Mouse (Mus musculus) hindbrain, postnatal 0 days (tissue): Measurements from ENCODE around the gene Hist2h2be. TPM values are rescaled to one million over a fixed set of nuclear protein-coding genes. Genes with fewer than 3 reads are reported as not detected.
"Not testable (repeated sequence)": the region's sequence is repeated elsewhere in the genome, so short reads cannot be mapped to it uniquely, and the experiment has no call there.

Experiments
- ATAC-seq: fragments of 200-750 bp; cut with Nextera tagmentation; 2 replicates; pipeline ENCODE4 v1.8.0; 2017; ENCODE audit warnings: mild to moderate bottlenecking, moderate TSS enrichment, moderate library complexity
- DNase-seq: peaks from one replicate; pipeline ENCODE4 v3.0.0-alpha.2; 2015; ENCODE audit warnings: low spot score
- H3K27ac ChIP-seq: fragments of 300-500 bp; sonication (generic); 2 replicates; pipeline ENCODE4 v1.5.1; 2014; ENCODE audit warnings: mild to moderate bottlenecking
- H3K27me3 ChIP-seq: fragments of 300-500 bp; sonication (generic); 2 replicates; pipeline ENCODE4 v1.6.1; 2014; ENCODE audit warnings: low read length, mixed read lengths; ENCODE audit not compliant: insufficient read depth
- H3K36me3 ChIP-seq: fragments of 300-500 bp; sonication (generic); 2 replicates; pipeline ENCODE4 v1.6.1; 2014; ENCODE audit warnings: low read length, mixed read lengths; ENCODE audit not compliant: insufficient read depth
- H3K4me1 ChIP-seq: fragments of 300-500 bp; sonication (generic); 2 replicates; pipeline ENCODE4 v1.6.1; 2014; ENCODE audit warnings: antibody characterized with exemption, low read length, mixed read lengths; ENCODE audit not compliant: insufficient read depth
- H3K4me2 ChIP-seq: fragments of 300-500 bp; sonication (generic); 2 replicates; pipeline ENCODE4 v1.6.1; 2014; ENCODE audit warnings: low read depth, mild to moderate bottlenecking, low read length, moderate library complexity, mixed read lengths
- H3K4me3 ChIP-seq: fragments of 300-500 bp; sonication (generic); 2 replicates; pipeline ENCODE4 v1.5.1; 2014; ENCODE audit warnings: low read length
- H3K9ac ChIP-seq: fragments of 300-500 bp; sonication (generic); replicated peaks from 2 replicates; pipeline ENCODE4 v1.6.1; 2014; ENCODE audit warnings: mild to moderate bottlenecking, low read length, moderate library complexity, mixed read lengths
- H3K9me3 ChIP-seq: fragments of 300-500 bp; sonication (generic); 2 replicates; pipeline ENCODE4 v1.6.1; 2016; ENCODE audit warnings: low read length, mixed read lengths
- CTCF ChIP-seq: IDR thresholded peaks from 2 replicates; pipeline ENCODE4 v1.5.1; 2016; ENCODE audit warnings: antibody characterized with exemption, control low read depth, low read depth
- WGBS: fragments of 180-500 bp; shearing (Covaris S2); extraction: QIAGEN DNeasy Blood & Tissue Kit; methylation state at CpG from one replicate; pipeline ENCODE4 v1.1.7; 2014; 5-methylcytosine and 5-hydroxymethylcytosine counted together
- microRNA-seq, 2 experiments: library from miRNA; unstranded; fragments of <30 nt; microRNA quantifications; one replicate each; pipeline ENCODE4; 2016
- polyA plus RNA-seq: library from polyadenylated mRNA; unstranded; fragments of >200 nt; fragmentation: Nextera tagmentation; extraction: Ambion mirVana; gene quantifications from 2 replicates; pipeline ENCODE4 v1.2.1, GENCODE M21; 2015
- total RNA-seq: library from RNA; depleted of rRNA; stranded (reverse); fragments of >200 nt; gene quantifications from 2 replicates; pipeline ENCODE4 v1.2.3, GENCODE M21; 2014; rRNA removed

The Hist2h2be gene
- total and polyA plus RNA-seq, 2 experiments from 2014 or later, result 4.0 to 10.1 TPM

DNA sequence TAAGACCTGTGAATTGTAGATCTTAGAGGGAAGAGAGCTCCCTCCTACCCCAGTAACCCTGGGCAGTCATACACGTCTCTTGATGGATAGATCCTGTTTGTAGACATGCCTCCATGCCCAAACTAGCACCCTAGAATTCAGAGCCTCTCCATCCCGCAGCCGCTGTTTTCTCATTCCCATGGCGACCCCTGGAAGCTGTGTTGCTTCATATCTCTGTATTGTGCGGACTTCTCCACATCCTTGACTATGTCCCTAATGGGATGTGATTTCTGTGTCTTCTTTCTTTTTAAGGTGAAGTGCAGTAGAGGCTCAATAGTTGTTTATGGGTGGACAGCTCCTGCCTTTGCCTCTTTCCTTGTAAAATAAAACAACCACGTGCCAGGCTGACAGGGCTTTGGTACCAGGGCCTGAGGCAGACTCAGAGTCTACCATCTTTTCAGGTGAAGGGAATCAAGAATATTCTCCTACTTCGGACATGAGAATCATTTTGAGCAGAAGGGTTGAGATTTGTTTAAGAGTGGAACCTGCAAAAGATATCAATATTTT lies 43.6 kb downstream of the Hist2h2be start:
- 0 out of 2 replicates have a peak overlapping the region, but pooled peaks have one; percentile 50 for H3K4me3 ChIP-seq
- H3K4me2 ChIP-seq, result peak overlapping the region; percentile 77
- WGBS, result 68% methylated on average over 7 of the region's 7 CpGs
- ATAC-seq, result no peak
- H3K27ac ChIP-seq, result peak overlapping the region; percentile 97
- peaks cover 20% of the 10 kb centered on the region for H3K4me1 ChIP-seq
- H3K9ac ChIP-seq, result peak overlapping the region; percentile 51
- H3K9me3 ChIP-seq, result no peaks in the 10 kb centered on the region
- no peak for TF ChIP-seq CTCF
- H3K27me3 ChIP-seq, result no peaks in the 10 kb centered on the region
- no peaks in the 10 kb centered on the region for H3K36me3 ChIP-seq
- no peak for DNase-seq

DNA sequence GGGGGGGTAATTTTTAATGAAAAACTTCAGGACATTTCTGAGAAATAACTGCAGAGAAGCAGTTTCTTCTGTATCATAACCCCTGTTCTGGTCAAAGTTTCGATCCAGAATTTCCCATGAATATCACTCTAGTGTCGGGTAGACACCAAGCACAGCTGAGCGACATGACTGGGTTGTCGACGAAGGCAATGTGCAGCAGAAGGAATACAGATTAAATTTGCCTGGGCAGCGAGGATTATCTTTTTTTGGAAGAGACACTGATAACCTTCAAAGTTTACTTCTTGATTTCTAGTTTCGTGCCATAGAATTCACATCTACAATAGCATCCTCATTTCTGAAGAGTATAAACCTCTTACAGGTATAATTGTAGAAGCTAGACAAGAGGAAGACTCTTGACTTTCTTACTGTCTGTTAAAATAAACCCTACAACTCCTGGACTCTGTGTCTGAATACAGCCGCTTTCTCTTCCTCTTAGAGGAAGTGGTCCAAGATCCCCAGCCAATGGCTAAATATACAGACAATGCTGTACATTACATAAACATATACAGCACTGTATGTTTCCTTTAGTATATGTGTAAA lies 45.3 kb downstream of the Hist2h2be start:
- H3K36me3 ChIP-seq, result no peaks in the 10 kb centered on the region
- H3K9me3 ChIP-seq, result no peaks in the 10 kb centered on the region
- H3K4me1 ChIP-seq, result peaks cover 20% of the 10 kb centered on the region
- H3K4me3 ChIP-seq, result no peak overlapping the region
- H3K4me2 ChIP-seq, result no peak overlapping the region
- no peak overlapping the region for H3K9ac ChIP-seq
- no peak for TF ChIP-seq CTCF
- no peaks in the 10 kb centered on the region for H3K27me3 ChIP-seq
- no peak overlapping the region for H3K27ac ChIP-seq
- ATAC-seq (no peak), DNase-seq (no peak)
- WGBS, result 88% methylated on average over 8 of the region's 8 CpGs

DNA sequence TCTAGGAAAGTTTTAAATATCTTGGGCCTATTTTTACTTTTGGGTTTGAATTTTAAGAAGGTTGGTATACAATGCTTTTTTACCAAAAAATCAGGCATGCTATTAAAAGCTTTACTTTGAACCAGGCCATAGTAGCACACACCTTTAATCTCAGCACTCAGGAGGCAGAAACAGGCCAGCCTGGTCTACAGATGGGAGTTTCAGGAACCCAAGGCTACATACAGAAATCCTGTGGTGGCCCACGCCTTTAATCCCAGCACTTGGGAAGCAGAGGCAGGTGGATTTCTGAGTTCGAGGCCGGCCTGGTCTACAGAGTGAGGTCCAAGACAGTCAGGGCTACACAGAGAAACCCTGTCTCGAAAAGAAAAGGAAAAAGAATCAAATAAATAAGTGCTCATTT lies 46.6 kb downstream of the Hist2h2be start:
- no peak for TF ChIP-seq CTCF
- H3K27ac ChIP-seq, result peak overlapping the region; percentile 87; the same call in 1 of the 2 replicates
- DNase-seq (no peak), ATAC-seq (no peak)
- no peak overlapping the region for H3K4me2 ChIP-seq
- H3K4me3 ChIP-seq, result no peak overlapping the region
- 83% methylated on average over 4 of the region's 4 CpGs for WGBS
- no peaks in the 10 kb centered on the region for H3K36me3 ChIP-seq
- no peaks in the 10 kb centered on the region for H3K9me3 ChIP-seq
- H3K27me3 ChIP-seq, result no peaks in the 10 kb centered on the region
- H3K9ac ChIP-seq, result no peak overlapping the region; the same call in 1 of the 2 replicates
- peaks cover 13% of the 10 kb centered on the region for H3K4me1 ChIP-seq

DNA sequence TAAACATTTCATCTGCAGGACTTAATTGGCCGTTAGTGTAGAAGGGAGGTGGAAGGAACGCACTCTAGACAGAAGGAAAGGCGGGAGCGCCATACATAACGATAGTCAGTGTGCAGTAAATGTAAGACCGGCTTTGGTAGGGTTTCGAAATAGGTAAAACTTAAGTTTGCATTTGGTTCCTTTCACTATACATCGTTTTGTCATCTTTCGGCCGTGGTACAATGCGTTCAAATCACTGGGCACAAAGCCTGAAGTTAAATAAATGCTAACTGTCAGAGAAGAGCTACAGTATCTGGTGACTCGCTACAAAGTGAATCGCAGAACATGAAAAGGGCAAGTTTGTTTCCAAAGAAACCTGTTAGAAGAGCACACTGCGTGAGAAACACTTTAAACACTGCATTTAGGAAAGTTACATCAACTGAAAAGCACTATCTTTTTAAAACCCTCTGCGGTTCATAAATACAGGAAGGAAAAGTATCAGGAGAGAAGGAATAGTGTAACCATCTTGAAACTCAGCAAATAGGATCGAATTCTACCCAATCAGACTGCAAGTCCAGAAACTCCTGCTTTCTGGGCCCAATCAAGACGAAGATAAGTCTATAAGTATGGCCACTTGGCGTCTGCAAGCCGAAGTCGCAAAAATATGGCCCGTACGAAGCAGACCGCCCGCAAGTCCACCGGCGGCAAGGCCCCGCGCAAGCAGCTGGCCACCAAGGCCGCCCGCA lies 47.3 kb downstream of the Hist2h2be start, which contains the start of gene Hist2h3b:
Gene Hist2h3b (plus strand): TSS at position 604 of the 725 bp plus-strand sequence.
- Histone ChIP-seq H3K4me1 (peaks cover 13% of the 10 kb centered on the region), H3K9ac (peak within 1 kb of the TSS; percentile 58), H3K36me3 (no peaks in the 10 kb centered on the region), H3K4me3 (peak within 1 kb of the TSS; percentile 45), H3K27ac (peak within 1 kb of the TSS; percentile 89), H3K4me2 (peak within 1 kb of the TSS; percentile 70), H3K9me3 (no peaks in the 10 kb centered on the region), H3K27me3 (no peaks in the 10 kb centered on the region)
- WGBS, result 20% methylated on average over 28 of the region's 30 CpGs
- no peak for TF ChIP-seq CTCF
- peak; percentile 77 for ATAC-seq
- peak; percentile 93 for DNase-seq

DNA sequence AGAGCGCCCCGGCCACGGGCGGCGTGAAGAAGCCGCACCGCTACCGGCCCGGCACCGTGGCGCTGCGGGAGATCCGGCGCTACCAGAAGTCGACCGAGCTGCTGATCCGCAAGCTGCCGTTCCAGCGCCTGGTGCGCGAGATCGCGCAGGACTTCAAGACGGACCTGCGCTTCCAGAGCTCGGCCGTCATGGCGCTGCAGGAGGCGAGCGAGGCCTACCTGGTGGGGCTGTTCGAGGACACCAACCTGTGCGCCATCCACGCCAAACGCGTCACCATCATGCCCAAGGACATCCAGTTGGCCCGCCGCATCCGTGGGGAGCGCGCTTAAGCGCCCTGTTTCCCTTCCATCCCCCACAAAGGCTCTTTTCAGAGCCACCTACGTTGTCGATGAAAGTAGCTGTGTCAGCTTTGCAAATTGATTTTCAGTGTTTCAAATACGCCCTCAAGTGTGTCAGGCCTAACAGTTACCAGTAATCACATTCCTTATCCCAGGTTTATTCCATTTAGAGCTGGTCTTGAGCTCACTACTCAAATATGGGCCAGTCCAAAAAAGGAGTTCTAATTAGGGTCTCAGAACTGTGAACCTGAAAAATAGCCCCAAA lies 48.0 kb downstream of the Hist2h2be start:
- ATAC-seq, result peak; percentile 34
- H3K9me3 ChIP-seq, H3K27me3 ChIP-seq, DNase-seq, H3K36me3 ChIP-seq: not testable (repeated sequence)
- Histone ChIP-seq H3K4me1 (peaks cover 10% of the 10 kb centered on the region), H3K4me3 (peak overlapping the region; percentile 45), H3K4me2 (peak overlapping the region; percentile 70), H3K9ac (peak overlapping the region; percentile 58), H3K27ac (peak overlapping the region; percentile 89)
- 0% methylated on average over 9 of the region's 44 CpGs for WGBS

DNA sequence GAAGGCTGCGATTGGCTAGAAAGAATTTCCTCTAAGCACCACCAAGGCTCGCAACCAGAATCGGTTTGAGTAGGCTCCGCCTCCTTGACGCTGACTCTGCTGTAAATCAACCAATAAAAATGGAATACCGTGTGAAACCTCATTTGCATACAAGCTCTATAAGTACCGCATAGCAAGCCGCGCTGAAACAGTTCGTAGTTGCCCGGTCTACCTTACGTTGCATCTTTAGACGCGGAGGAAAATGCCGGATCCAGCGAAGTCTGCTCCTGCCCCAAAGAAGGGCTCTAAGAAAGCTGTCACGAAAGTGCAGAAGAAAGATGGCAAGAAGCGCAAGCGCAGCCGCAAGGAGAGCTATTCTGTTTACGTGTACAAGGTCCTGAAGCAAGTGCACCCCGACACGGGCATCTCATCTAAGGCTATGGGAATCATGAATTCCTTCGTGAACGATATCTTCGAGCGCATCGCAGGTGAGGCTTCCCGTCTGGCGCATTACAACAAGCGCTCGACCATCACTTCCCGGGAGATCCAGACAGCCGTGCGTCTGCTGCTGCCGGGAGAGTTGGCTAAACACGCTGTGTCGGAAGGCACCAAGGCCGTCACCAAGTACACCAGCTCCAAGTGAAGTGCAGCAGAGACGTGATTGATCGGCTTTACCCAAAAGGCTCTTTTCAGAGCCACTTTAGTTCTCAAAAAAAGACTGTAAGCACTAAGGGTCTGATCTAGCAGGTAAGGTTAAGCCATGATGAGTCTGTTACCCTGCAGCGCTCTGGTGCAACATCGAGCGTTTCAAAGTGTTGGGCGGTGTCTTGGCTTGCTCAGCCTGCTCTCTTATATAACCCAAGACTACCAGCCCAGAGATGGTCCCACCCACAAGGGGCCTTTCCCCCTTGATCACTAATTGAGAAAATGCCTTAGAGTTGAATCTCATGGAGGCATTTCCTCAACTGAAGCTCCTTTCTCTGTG lies 48.9 kb downstream of the Hist2h2be start, which contains the start of gene Hist2h2bb:
Gene Hist2h2bb (plus strand): TSS at position 242 of the 964 bp plus-strand sequence.
- WGBS, result under 1% methylated on average over 45 of the region's 45 CpGs
- DNase-seq (peak; percentile 98), ATAC-seq (peak; percentile 98)
- Histone ChIP-seq H3K27me3 (no peaks in the 10 kb centered on the region), H3K27ac (peak within 1 kb of the TSS; percentile 89), H3K9ac (peak within 1 kb of the TSS; percentile 58), H3K4me2 (peak within 1 kb of the TSS; percentile 70), H3K4me1 (peaks cover 4% of the 10 kb centered on the region; the same call in 1 of the 2 replicates), H3K9me3 (no peaks in the 10 kb centered on the region), H3K4me3 (peak within 1 kb of the TSS; percentile 45), H3K36me3 (no peaks in the 10 kb centered on the region)
- no peak for TF ChIP-seq CTCF

Small RNA genes within 50 kb of the gene (microRNA-seq; reads per million reads assigned to microRNA genes)
- gene Gm44492 (0 reads per million in 2 experiments), gene Gm47311 (0 reads per million in 2 experiments), gene Gm47313 (0 reads per million in 2 experiments)

Other genes with a start within 250 kb of the Hist2h2be start
- gene Plekho1, start 225.1 kb upstream of the Hist2h2be start, total RNA-seq, result 45.5 and 57.8 TPM in 2 replicates
- 37.9 and 39.0 TPM in 2 replicates for gene Plekho1, start 225.1 kb upstream of the Hist2h2be start, polyA plus RNA-seq
- 22.1 and 24.9 TPM in 2 replicates for gene Vps45, start 162.7 kb upstream of the Hist2h2be start, total RNA-seq
- gene Vps45, start 162.7 kb upstream of the Hist2h2be start, polyA plus RNA-seq, result 59.3 and 61.8 TPM in 2 replicates
- 10.1 and 23.6 TPM in 2 replicates for gene Otud7b, start 116.6 kb upstream of the Hist2h2be start, total RNA-seq
- 9.0 and 11.7 TPM in 2 replicates for gene Otud7b, start 116.6 kb upstream of the Hist2h2be start, polyA plus RNA-seq
- 11.0 and 11.7 TPM in 2 replicates for gene Mtmr11, start 59.1 kb upstream of the Hist2h2be start, total RNA-seq
- gene Mtmr11, start 59.1 kb upstream of the Hist2h2be start, polyA plus RNA-seq, result 11.4 and 14.0 TPM in 2 replicates
- gene Sf3b4, start 48.8 kb upstream of the Hist2h2be start, total RNA-seq, result 67.7 and 94.8 TPM in 2 replicates
- 134 and 144 TPM in 2 replicates for gene Sf3b4, start 48.8 kb upstream of the Hist2h2be start, polyA plus RNA-seq
- gene Sv2a, start 40.0 kb upstream of the Hist2h2be start, total RNA-seq, result 133 and 136 TPM in 2 replicates
- gene Sv2a, start 40.0 kb upstream of the Hist2h2be start, polyA plus RNA-seq, result 138 and 151 TPM in 2 replicates
- 40.4 and 42.9 TPM in 2 replicates for gene Bola1, start 1.4 kb upstream of the Hist2h2be start, total RNA-seq
- 62.1 and 63.0 TPM in 2 replicates for gene Bola1, start 1.4 kb upstream of the Hist2h2be start, polyA plus RNA-seq
- 74.8 and 161 TPM in 2 replicates for gene Hist2h2ab, start 1.3 kb upstream of the Hist2h2be start, total RNA-seq
- gene Hist2h2ab, start 1.3 kb upstream of the Hist2h2be start, polyA plus RNA-seq, result not detected in 2 replicates
- gene Hist2h2ac, start 239 bp upstream of the Hist2h2be start, total RNA-seq, result 718 and 726 TPM in 2 replicates
- gene Hist2h2ac, start 239 bp upstream of the Hist2h2be start, polyA plus RNA-seq, result 3.6 and 3.9 TPM in 2 replicates
- gene Hist2h3c2, start 18.0 kb downstream of the Hist2h2be start, total RNA-seq, result 441 and 602 TPM in 2 replicates
- gene Hist2h3c2, start 18.0 kb downstream of the Hist2h2be start, polyA plus RNA-seq, result 1.6 and 2.3 TPM in 2 replicates
- 1,755 and 2,054 TPM in 2 replicates for gene Hist2h2aa2, start 19.2 kb downstream of the Hist2h2be start, total RNA-seq
- gene Hist2h2aa2, start 19.2 kb downstream of the Hist2h2be start, polyA plus RNA-seq, result 52.1 and 62.1 TPM in 2 replicates
- gene Hist2h2aa1, start 24.4 kb downstream of the Hist2h2be start, total RNA-seq, result 1,894 and 2,680 TPM in 2 replicates
- 24.4 and 25.0 TPM in 2 replicates for gene Hist2h2aa1, start 24.4 kb downstream of the Hist2h2be start, polyA plus RNA-seq
- gene Hist2h3c1, start 25.6 kb downstream of the Hist2h2be start, total RNA-seq, result not detected in 2 replicates
- 0.16 TPM in 1 of 2 replicates, not detected in the other for gene Hist2h3c1, start 25.6 kb downstream of the Hist2h2be start, polyA plus RNA-seq
- 127 and 159 TPM in 2 replicates for gene Hist2h4, start 42.2 kb downstream of the Hist2h2be start, total RNA-seq
- 10.2 and 10.6 TPM in 2 replicates for gene Hist2h4, start 42.2 kb downstream of the Hist2h2be start, polyA plus RNA-seq
- gene Hist2h3b, start 47.5 kb downstream of the Hist2h2be start, total RNA-seq, result 1,585 and 2,263 TPM in 2 replicates
- 15.7 and 22.9 TPM in 2 replicates for gene Hist2h3b, start 47.5 kb downstream of the Hist2h2be start, polyA plus RNA-seq
- gene Hist2h2bb, start 48.6 kb downstream of the Hist2h2be start, total RNA-seq, result 234 and 397 TPM in 2 replicates
- gene Hist2h2bb, start 48.6 kb downstream of the Hist2h2be start, polyA plus RNA-seq, result 1.4 and 2.4 TPM in 2 replicates
- 2.6 and 8.4 TPM in 2 replicates for gene Fcgr1, start 72.8 kb downstream of the Hist2h2be start, total RNA-seq
- gene Fcgr1, start 72.8 kb downstream of the Hist2h2be start, polyA plus RNA-seq, result 2.1 and 2.4 TPM in 2 replicates
- gene BC107364, start 231.2 kb downstream of the Hist2h2be start, total RNA-seq, result not detected in 2 replicates
- gene BC107364, start 231.2 kb downstream of the Hist2h2be start, polyA plus RNA-seq, result not detected in 2 replicates